Mouse (Mus musculus) neutrophil, adult 5-6 weeks (primary cell): Measurements from ENCODE around the gene Rpsa. TPM values are rescaled to one million over a fixed set of nuclear protein-coding genes. Genes with fewer than 3 reads are reported as not detected.
A peak's percentile ranks its signal among the peaks of the same experiment; 100 is the strongest.

Source experiments
- ATAC-seq: fragments of 151-379, 151-347 bp; 2 replicates; pipeline ENCODE4 v1.8.0; 2017; ENCODE audit warnings: mild to moderate bottlenecking, moderate TSS enrichment; ENCODE audit not compliant: insufficient number of reproducible peaks, poor library complexity, low FRiP score, severe bottlenecking; ENCODE audit errors: extremely low read depth
- total RNA-seq: library from RNA; stranded (forward); fragments of 200-1000 nt; gene quantifications from 2 replicates; pipeline ENCODE4 v1.2.3, GENCODE M21; 2017

The Rpsa gene
- total RNA-seq, 1 experiment from 2014 or later, result 1,686 TPM

GRCm38 (mm10) chr9:120111156-120111945 lies 16.1 kb upstream of the Rpsa start:
- ATAC-seq, result no peak

GRCm38 (mm10) chr9:120112472-120112871 lies 15.0 kb upstream of the Rpsa start:
- no peak for ATAC-seq

- ATAC-seq, result no peak
These were observed 14.0 kb upstream of the Rpsa start for GRCm38 (mm10) chr9:120113456-120113855.

- ATAC-seq, result no peak
These were observed 13.3 kb upstream of the Rpsa start for GRCm38 (mm10) chr9:120114051-120114788.

GRCm38 (mm10) chr9:120114789-120115151 lies 12.7 kb upstream of the Rpsa start:
- no peak for ATAC-seq

GRCm38 (mm10) chr9:120115580-120115979 lies 11.9 kb upstream of the Rpsa start:
- ATAC-seq, result no peak

GRCm38 (mm10) chr9:120116184-120116624 lies 11.3 kb upstream of the Rpsa start:
- peak; percentile 62 for ATAC-seq

GRCm38 (mm10) chr9:120118212-120118611 lies 9.3 kb upstream of the Rpsa start:
- no peak for ATAC-seq

- ATAC-seq, result no peak
These were observed 7.0 kb upstream of the Rpsa start for GRCm38 (mm10) chr9:120120503-120120902.

- no peak for ATAC-seq
These were observed 621 bp upstream of the Rpsa start for GRCm38 (mm10) chr9:120126868-120127267.

- ATAC-seq, result no peak
These were observed 1.8 kb downstream of the Rpsa start for GRCm38 (mm10) chr9:120129276-120129675.

- ATAC-seq, result no peak
These were observed 4.3 kb downstream of the Rpsa start for GRCm38 (mm10) chr9:120131784-120132288.

- no peak for ATAC-seq
These were observed 5.7 kb downstream of the Rpsa start for GRCm38 (mm10) chr9:120132980-120133754.

GRCm38 (mm10) chr9:120133755-120134475 lies 6.4 kb downstream of the Rpsa start:
- no peak for ATAC-seq

GRCm38 (mm10) chr9:120134529-120135160 lies 7.2 kb downstream of the Rpsa start:
- no peak for ATAC-seq

- no peak for ATAC-seq
These were observed 8.0 kb downstream of the Rpsa start for GRCm38 (mm10) chr9:120135454-120135853.

GRCm38 (mm10) chr9:120140652-120141051 lies 13.2 kb downstream of the Rpsa start:
- ATAC-seq, result peak; percentile 81; the same call in 1 of the 2 replicates

- ATAC-seq, result no peak
These were observed 17.0 kb downstream of the Rpsa start for GRCm38 (mm10) chr9:120144474-120144873.
